Comparison of ENCODE assay signal across 15 mouse cellular contexts in genomic region chr1:185151130-185151799, GRCm38 (mm10). TPM values are rescaled to one million over a fixed set of nuclear protein-coding genes. Genes with fewer than 3 reads are reported as not detected.
DNase-seq lines count a peak whose midpoint lies in the region; ATAC-seq lines count a peak whose summit lies in the region.
"Had no signal": no experiment of that assay in that cellular context is flagged by ENCODE, and none has a peak within 500 bp of the region (broad histone marks: within the 10 kb centered on the region; RNA-seq: fewer than 3 reads in every experiment).

No protein-coding gene starts in this region.

- DNase-seq in hindbrain, embryonic 14.5 days (ENCODE audit: low spot score), result peak; percentile 34
- DNase-seq in Muller cell, postnatal 12 days (ENCODE audit: inconsistent ontology term), result peak; percentile 36
- DNase-seq in spleen, postnatal 14 days (ENCODE audit: low spot score in 2 of 2), result no peak
- DNase-seq: cerebellum, adult 11-12 months had no signal

- no peaks in the 10 kb centered on the region for H3K9me3 ChIP-seq in hindbrain, embryonic 14.5 days (ENCODE audit: control insufficient read depth, low read length)
- H3K9me3 ChIP-seq in hindbrain, embryonic 16.5 days (ENCODE audit: control insufficient read depth, low read length), result no peaks in the 10 kb centered on the region
- no peaks in the 10 kb centered on the region for H3K9me3 ChIP-seq in forebrain, embryonic 13.5 days (replicated peaks)
- H3K9me3 ChIP-seq in midbrain, embryonic 13.5 days, result no peaks in the 10 kb centered on the region
- H3K9me3 ChIP-seq in liver, embryonic 12.5 days (replicated peaks), result no peaks in the 10 kb centered on the region
- H3K9me3 ChIP-seq: heart, embryonic 15.5 days; midbrain, embryonic 12.5 days; neural tube, embryonic 13.5 days had no signal

- H3K9ac ChIP-seq in hindbrain, embryonic 14.5 days, result no peak overlapping the region
- no peak overlapping the region for H3K9ac ChIP-seq in hindbrain, embryonic 16.5 days (ENCODE audit: low read depth, low read length)
- H3K9ac ChIP-seq in forebrain, embryonic 13.5 days, result no peak overlapping the region
- no peak overlapping the region for H3K9ac ChIP-seq in midbrain, embryonic 13.5 days (replicated peaks)
- no peak overlapping the region for H3K9ac ChIP-seq in liver, embryonic 12.5 days
- H3K9ac ChIP-seq: heart, embryonic 15.5 days; midbrain, embryonic 12.5 days; neural tube, embryonic 13.5 days had no signal

- H3K4me1 ChIP-seq in hindbrain, embryonic 14.5 days (replicated peaks; ENCODE audit: control insufficient read depth, insufficient read depth, low read length), result no peaks in the 10 kb centered on the region
- H3K4me1 ChIP-seq in hindbrain, embryonic 16.5 days (ENCODE audit: control insufficient read depth, insufficient read depth, low read depth, low read length), result no peaks in the 10 kb centered on the region
- peaks cover 14% of the 10 kb centered on the region for H3K4me1 ChIP-seq in forebrain, embryonic 13.5 days
- peaks cover 20% of the 10 kb centered on the region for H3K4me1 ChIP-seq in midbrain, embryonic 13.5 days (replicated peaks)
- no peaks in the 10 kb centered on the region for H3K4me1 ChIP-seq in liver, embryonic 12.5 days
- H3K4me1 ChIP-seq: heart, embryonic 15.5 days had no signal

- H3K27ac ChIP-seq in hindbrain, embryonic 14.5 days, result no peak overlapping the region
- no peak overlapping the region for H3K27ac ChIP-seq in hindbrain, embryonic 16.5 days (ENCODE audit: low read depth, low read length)
- H3K27ac ChIP-seq in forebrain, embryonic 13.5 days, result no peak overlapping the region
- no peak overlapping the region for H3K27ac ChIP-seq in midbrain, embryonic 13.5 days
- no peak overlapping the region for H3K27ac ChIP-seq in liver, embryonic 12.5 days
- H3K27ac ChIP-seq: heart, embryonic 15.5 days; midbrain, embryonic 12.5 days; neural tube, embryonic 13.5 days had no signal

- 47% methylated on average over 11 of the region's 11 CpGs for WGBS in hindbrain, embryonic 14.5 days
- 43% methylated on average over 11 of the region's 11 CpGs for WGBS in hindbrain, embryonic 16.5 days
- 29% methylated on average over 11 of the region's 11 CpGs for WGBS in forebrain, embryonic 13.5 days
- 32% methylated on average over 11 of the region's 11 CpGs for WGBS in midbrain, embryonic 13.5 days
- 60% methylated on average over 11 of the region's 11 CpGs for WGBS in liver, embryonic 12.5 days (ENCODE audit: insufficient replicate concordance)

- H3K27me3 ChIP-seq in hindbrain, embryonic 14.5 days (ENCODE audit: control insufficient read depth, insufficient read depth, low read length), result no peaks in the 10 kb centered on the region
- H3K27me3 ChIP-seq in hindbrain, embryonic 16.5 days (replicated peaks; ENCODE audit: control insufficient read depth, insufficient read depth, low read length), result no peaks in the 10 kb centered on the region
- H3K27me3 ChIP-seq in forebrain, embryonic 13.5 days, result no peaks in the 10 kb centered on the region
- no peaks in the 10 kb centered on the region for H3K27me3 ChIP-seq in midbrain, embryonic 13.5 days
- H3K27me3 ChIP-seq in liver, embryonic 12.5 days (replicated peaks), result no peaks in the 10 kb centered on the region
- H3K27me3 ChIP-seq: heart, embryonic 15.5 days; neural tube, embryonic 13.5 days had no signal

- H3K36me3 ChIP-seq in hindbrain, embryonic 14.5 days (replicated peaks; ENCODE audit: control insufficient read depth, insufficient read depth), result no peaks in the 10 kb centered on the region
- no peaks in the 10 kb centered on the region for H3K36me3 ChIP-seq in hindbrain, embryonic 16.5 days (ENCODE audit: control insufficient read depth, insufficient read depth, low read length)
- no peaks in the 10 kb centered on the region for H3K36me3 ChIP-seq in forebrain, embryonic 13.5 days (ENCODE audit: poor library complexity, severe bottlenecking)
- no peaks in the 10 kb centered on the region for H3K36me3 ChIP-seq in midbrain, embryonic 13.5 days
- H3K36me3 ChIP-seq in liver, embryonic 12.5 days, result no peaks in the 10 kb centered on the region
- H3K36me3 ChIP-seq: heart, embryonic 15.5 days; midbrain, embryonic 12.5 days; neural tube, embryonic 13.5 days had no signal

- ATAC-seq in hindbrain, embryonic 14.5 days (ENCODE audit: low FRiP score), result no peak
- ATAC-seq in hindbrain, embryonic 16.5 days, result no peak
- no peak for ATAC-seq in forebrain, embryonic 13.5 days
- peak; percentile 40; the same call in 1 of the 2 replicates for ATAC-seq in midbrain, embryonic 13.5 days
- no peak for ATAC-seq in inflammation-experienced regulatory T-cells, adult 6 months
- no peak for ATAC-seq in liver, embryonic 12.5 days
- ATAC-seq: activated CD4-positive, CD25-positive, alpha-beta regulatory T cell, adult 4 months; lung, postnatal 0 days had no signal

- no peak overlapping the region for H3K4me3 ChIP-seq in hindbrain, embryonic 14.5 days (replicated peaks; ENCODE audit: low read length)
- no peak overlapping the region for H3K4me3 ChIP-seq in hindbrain, embryonic 16.5 days (ENCODE audit: low read length)
- no peak overlapping the region for H3K4me3 ChIP-seq in forebrain, embryonic 13.5 days
- no peak overlapping the region for H3K4me3 ChIP-seq in midbrain, embryonic 13.5 days (replicated peaks)
- H3K4me3 ChIP-seq in liver, embryonic 12.5 days, result no peak overlapping the region
- H3K4me3 ChIP-seq: heart, embryonic 15.5 days; midbrain, embryonic 12.5 days; neural tube, embryonic 13.5 days had no signal

- H3K4me2 ChIP-seq in hindbrain, embryonic 14.5 days (replicated peaks), result no peak overlapping the region
- H3K4me2 ChIP-seq in hindbrain, embryonic 16.5 days (ENCODE audit: low read length), result no peak overlapping the region
- H3K4me2 ChIP-seq in forebrain, embryonic 13.5 days, result peak overlapping the region; percentile 26
- H3K4me2 ChIP-seq in midbrain, embryonic 13.5 days (replicated peaks), result no peak overlapping the region
- no peak overlapping the region for H3K4me2 ChIP-seq in liver, embryonic 12.5 days
- H3K4me2 ChIP-seq: heart, embryonic 15.5 days; liver, embryonic 11.5 days; midbrain, embryonic 12.5 days; neural tube, embryonic 13.5 days had no signal

RNA-seq across cellular contexts. Expression of gene Rab3gap2, which starts 52.7 kb away (rescaled TPM):
- 26.8 and 28.8 TPM in 2 replicates for polyA plus RNA-seq in hindbrain, embryonic 14.5 days (2014; fragmentation: Nextera tagmentation; extraction: Ambion mirVana)
- polyA plus RNA-seq in hindbrain, embryonic 16.5 days (2015; fragmentation: Nextera tagmentation; extraction: Ambion mirVana), result 21.8 and 25.2 TPM in 2 replicates
- 19.3 and 21.9 TPM in 2 replicates for polyA plus RNA-seq in forebrain, embryonic 13.5 days (2015; fragmentation: Nextera tagmentation; extraction: Ambion mirVana)
- 23.6 and 24.6 TPM in 2 replicates for polyA plus RNA-seq in midbrain, embryonic 13.5 days (2015; fragmentation: Nextera tagmentation; extraction: Ambion mirVana)
- 10 to 100 TPM; 12.7 to 16.1 (median 15.8) TPM for polyA plus RNA-seq in inflammation-experienced regulatory T-cells, adult 6 months (2017; shearing (Covaris generic))
- polyA plus RNA-seq in liver, embryonic 12.5 days (2016; fragmentation: Nextera tagmentation; extraction: Ambion mirVana), result 18.4 and 19.3 TPM in 2 replicates

Comparison
In these comparisons a context has a peak if more than half of its experiments do, and no peak if none do; other contexts are left out.
1. DNase-seq: peak in hindbrain, embryonic 14.5 days (single experiment) and Muller cell, postnatal 12 days (single experiment); none in spleen, postnatal 14 days (0 of 2).